Mouse (Mus musculus): ENCODE results near the gene Cpsf4l. TPM values are rescaled to one million over a fixed set of nuclear protein-coding genes. Genes with fewer than 3 reads are reported as not detected.

Cpsf4l gene
- total and polyA plus RNA-seq, 3 experiments: 0.46 to 1.2 TPM; not detected in 1

GRCm38 (mm10) chr11:113699643-113700042, 10.2 kb downstream of the Cpsf4l start:
- no peak for DNase-seq

GRCm38 (mm10) chr11:113698013-113698545, 11.7 kb downstream of the Cpsf4l start:
- no peak for DNase-seq

- DNase-seq: no peak
These were observed 12.2 kb downstream of the Cpsf4l start for GRCm38 (mm10) chr11:113697571-113697970.

GRCm38 (mm10) chr11:113691851-113692250, 18.0 kb downstream of the Cpsf4l start:
- no peak for DNase-seq

GRCm38 (mm10) chr11:113691318-113691717, 18.5 kb downstream of the Cpsf4l start:
- DNase-seq: no peak

- DNase-seq: no peak
These were observed 19.3 kb downstream of the Cpsf4l start for GRCm38 (mm10) chr11:113690506-113690905.

- DNase-seq: no peak
These were observed 22.8 kb downstream of the Cpsf4l start for GRCm38 (mm10) chr11:113687031-113687430.

- no peak for DNase-seq
These were observed 24.9 kb downstream of the Cpsf4l start for GRCm38 (mm10) chr11:113684707-113685426.

- DNase-seq: peak; percentile 97
These were observed 25.7 kb downstream of the Cpsf4l start, which contains the start of the genes Fam104a and D11Wsu47e for GRCm38 (mm10) chr11:113683957-113684706. Gene Fam104a, minus strand, starts transcription at chr11:113684155. Gene D11Wsu47e, plus strand, starts transcription at chr11:113684412.

- DNase-seq: no peak
These were observed 26.2 kb downstream of the Cpsf4l start for GRCm38 (mm10) chr11:113683627-113683956.

- peak; percentile 86 for DNase-seq
These were observed 26.8 kb downstream of the Cpsf4l start for GRCm38 (mm10) chr11:113682897-113683626.

GRCm38 (mm10) chr11:113681979-113682378, 27.8 kb downstream of the Cpsf4l start:
- no peak for DNase-seq

GRCm38 (mm10) chr11:113680954-113681353, 28.9 kb downstream of the Cpsf4l start:
- DNase-seq: no peak

- no peak for DNase-seq
These were observed 31.4 kb downstream of the Cpsf4l start for GRCm38 (mm10) chr11:113678373-113678772.

- DNase-seq: no peak
These were observed 32.4 kb downstream of the Cpsf4l start for GRCm38 (mm10) chr11:113677378-113677777.

GRCm38 (mm10) chr11:113676847-113677246, 33.0 kb downstream of the Cpsf4l start:
- no peak for DNase-seq

- no peak for DNase-seq
These were observed 35.2 kb downstream of the Cpsf4l start for GRCm38 (mm10) chr11:113674595-113674994.

- DNase-seq: no peak
These were observed 36.2 kb downstream of the Cpsf4l start for GRCm38 (mm10) chr11:113673614-113674013.

- no peak for DNase-seq
These were observed 40.1 kb downstream of the Cpsf4l start for GRCm38 (mm10) chr11:113669711-113670110.

- DNase-seq: no peak
These were observed 41.0 kb downstream of the Cpsf4l start for GRCm38 (mm10) chr11:113668857-113669256.

GRCm38 (mm10) chr11:113667704-113668103, 42.1 kb downstream of the Cpsf4l start:
- no peak for DNase-seq

- no peak for DNase-seq
These were observed 42.7 kb downstream of the Cpsf4l start for GRCm38 (mm10) chr11:113667122-113667521.

Data from adrenal gland, adult 2 months (tissue).